In genomic region chr14:54540771-54541170, GRCm38 (mm10) we compare ENCODE assay signal across 29 mouse cellular contexts. TPM values are rescaled to one million over a fixed set of nuclear protein-coding genes. Genes with fewer than 3 reads are reported as not detected.
DNase-seq lines count a peak whose midpoint lies in the region; ATAC-seq and TF ChIP-seq lines count a peak whose summit lies in the region.
"Had no signal": no experiment of that assay in that cellular context is flagged by ENCODE, and none has a peak within 500 bp of the region (broad histone marks: within the 10 kb centered on the region; RNA-seq: fewer than 3 reads in every experiment).

No protein-coding gene starts in this region.

- ATAC-seq in hindbrain, embryonic 11.5 days (ENCODE audit: low FRiP score) = no peak
- peak; percentile 68 for ATAC-seq in kidney, postnatal 0 days (replicated peaks; ENCODE audit: low FRiP score, low read depth)
- ATAC-seq: forebrain, embryonic 13.5 days; inflammation-experienced regulatory T-cells, adult 6 months; midbrain, embryonic 16.5 days had no signal

- H3K27ac ChIP-seq in hindbrain, embryonic 10.5 days = 0 out of 2 replicates have a peak overlapping the region, but pooled peaks have one; percentile 8
- H3K27ac ChIP-seq in hindbrain, embryonic 11.5 days (ENCODE audit: low read depth, low read length) = no peak overlapping the region
- no peak overlapping the region for H3K27ac ChIP-seq in kidney, postnatal 0 days
- H3K27ac ChIP-seq: forebrain, embryonic 13.5 days; hindbrain, embryonic 14.5 days; liver, embryonic 15.5 days; neural tube, embryonic 12.5 days; stomach, postnatal 0 days had no signal

- H3K4me1 ChIP-seq in hindbrain, embryonic 10.5 days (replicated peaks) = peaks cover 5% of the 10 kb centered on the region
- no peaks in the 10 kb centered on the region for H3K4me1 ChIP-seq in hindbrain, embryonic 11.5 days (replicated peaks; ENCODE audit: control insufficient read depth, insufficient read depth, low read length)
- H3K4me1 ChIP-seq in kidney, postnatal 0 days (replicated peaks; ENCODE audit: insufficient read depth, low read length) = no peaks in the 10 kb centered on the region
- H3K4me1 ChIP-seq: forebrain, embryonic 13.5 days; liver, embryonic 15.5 days had no signal

- H3K4me2 ChIP-seq in hindbrain, embryonic 11.5 days (replicated peaks; ENCODE audit: low read depth, low read length) = no peak overlapping the region
- no peak overlapping the region for H3K4me2 ChIP-seq in kidney, postnatal 0 days (ENCODE audit: low read length)
- H3K4me2 ChIP-seq: forebrain, embryonic 13.5 days; hindbrain, embryonic 14.5 days; liver, embryonic 15.5 days; lung, embryonic 14.5 days; neural tube, embryonic 12.5 days had no signal

- TF ChIP-seq CTCF in kidney, postnatal 0 days (IDR thresholded peaks at IDR 0.05; ENCODE audit: low read depth) = no peak

- no peak for DNase-seq in hindbrain, embryonic 10.5 days (ENCODE audit: low spot score)
- DNase-seq in hindbrain, embryonic 11.5 days (ENCODE audit: low spot score) = no peak
- DNase-seq in kidney, postnatal 0 days (ENCODE audit: low spot score) = peak; percentile 15
- no peak for DNase-seq in kidney, adult 8-10 months
- DNase-seq in R1 (ENCODE audit: low read depth, low spot score) = peak; percentile 59
- DNase-seq in embryo, embryonic 10.5 days (ENCODE audit: low spot score) = peak; percentile 24
- DNase-seq in gastrocnemius, postnatal 10 days = no peak
- DNase-seq: adrenal gland, postnatal 10 days; B cell, adult 2 months; cerebellum, adult 8-10 months; cerebellum, postnatal 25 days; gastrocnemius, postnatal 36 days; heart, adult 18-20 months; heart, postnatal 14 days; kidney, adult 9 months; liver; lung, embryonic 14.5 days; lung, postnatal 14 days; right cerebral cortex, postnatal 4 days; thymus, adult 18-20 months; thymus, postnatal 25 days had no signal

- no peak overlapping the region for H3K9ac ChIP-seq in hindbrain, embryonic 11.5 days (ENCODE audit: low read depth, low read length)
- no peak overlapping the region for H3K9ac ChIP-seq in kidney, postnatal 0 days (ENCODE audit: low read depth, low read length)
- H3K9ac ChIP-seq: forebrain, embryonic 13.5 days; hindbrain, embryonic 14.5 days; liver, embryonic 15.5 days; lung, embryonic 14.5 days; neural tube, embryonic 12.5 days had no signal

- H3K27me3 ChIP-seq in hindbrain, embryonic 10.5 days (ENCODE audit: insufficient read depth, poor library complexity, severe bottlenecking) = no peaks in the 10 kb centered on the region
- H3K27me3 ChIP-seq in hindbrain, embryonic 11.5 days (ENCODE audit: control insufficient read depth, insufficient read depth, low read length) = no peaks in the 10 kb centered on the region
- H3K27me3 ChIP-seq in kidney, postnatal 0 days (ENCODE audit: insufficient read depth, low read length) = no peaks in the 10 kb centered on the region
- H3K27me3 ChIP-seq: forebrain, embryonic 13.5 days; liver, embryonic 15.5 days; neural tube, embryonic 12.5 days had no signal

- 62% methylated on average over 11 of the region's 11 CpGs for WGBS in hindbrain, embryonic 10.5 days
- WGBS in hindbrain, embryonic 11.5 days = 51% methylated on average over 11 of the region's 11 CpGs
- 55% methylated on average over 11 of the region's 11 CpGs for WGBS in kidney, postnatal 0 days

- H3K4me3 ChIP-seq in hindbrain, embryonic 10.5 days = no peak overlapping the region
- no peak overlapping the region for H3K4me3 ChIP-seq in hindbrain, embryonic 11.5 days (ENCODE audit: low read depth, low read length)
- no peak overlapping the region for H3K4me3 ChIP-seq in kidney, postnatal 0 days (replicated peaks; ENCODE audit: low read depth, low read length)
- H3K4me3 ChIP-seq: erythroblast, embryonic 14.5 days; forebrain, embryonic 13.5 days; liver, embryonic 15.5 days; neural tube, embryonic 12.5 days had no signal

- H3K9me3 ChIP-seq in hindbrain, embryonic 10.5 days = no peaks in the 10 kb centered on the region
- H3K9me3 ChIP-seq in hindbrain, embryonic 11.5 days (ENCODE audit: control insufficient read depth, low read length) = no peaks in the 10 kb centered on the region
- H3K9me3 ChIP-seq in kidney, postnatal 0 days (replicated peaks; ENCODE audit: low read length) = no peaks in the 10 kb centered on the region
- H3K9me3 ChIP-seq: forebrain, embryonic 13.5 days; liver, embryonic 15.5 days; neural tube, embryonic 12.5 days had no signal

- H3K36me3 ChIP-seq in hindbrain, embryonic 10.5 days = peaks cover 49% of the 10 kb centered on the region
- 0 out of 2 replicates have a peak, but pooled peaks cover 2% of the 10 kb centered on the region for H3K36me3 ChIP-seq in hindbrain, embryonic 11.5 days (ENCODE audit: control insufficient read depth, insufficient read depth, low read length)
- peaks cover 15% of the 10 kb centered on the region for H3K36me3 ChIP-seq in kidney, postnatal 0 days (ENCODE audit: insufficient read depth, low read length)

RNA-seq across cellular contexts. Expression of gene Haus4, which starts 13.6 kb away (rescaled TPM):
- polyA plus RNA-seq in hindbrain, embryonic 10.5 days (2016; fragmentation: Nextera tagmentation; extraction: Ambion mirVana) = 47.5 and 55.0 TPM in 2 replicates
- 34.8 and 35.7 TPM in 2 replicates for polyA plus RNA-seq in hindbrain, embryonic 11.5 days (2014; fragmentation: Nextera tagmentation; extraction: Ambion mirVana)
- 41.6 and 46.4 TPM in 2 replicates for polyA plus RNA-seq in kidney, postnatal 0 days (2015; fragmentation: Nextera tagmentation; extraction: Ambion mirVana)
- 10 to 100 TPM in 1 of 2 experiments, 1 to 10 TPM in 1; 9.2 to 10.7 TPM for total RNA-seq in gastrocnemius, postnatal 10 days (2021)

RNA-seq across cellular contexts. Expression of gene Prmt5, which starts 23.4 kb away (rescaled TPM):
- 133 and 145 TPM in 2 replicates for polyA plus RNA-seq in hindbrain, embryonic 10.5 days (2016; fragmentation: Nextera tagmentation; extraction: Ambion mirVana)
- polyA plus RNA-seq in hindbrain, embryonic 11.5 days (2014; fragmentation: Nextera tagmentation; extraction: Ambion mirVana) = 115 and 120 TPM in 2 replicates
- polyA plus RNA-seq in kidney, postnatal 0 days (2015; fragmentation: Nextera tagmentation; extraction: Ambion mirVana) = 52.2 and 60.1 TPM in 2 replicates
- total RNA-seq in gastrocnemius, postnatal 10 days (2021) = 10 to 100 TPM; 32.8 to 35.3 TPM

RNA-seq across cellular contexts. Expression of gene Ajuba, which starts 36.6 kb away (rescaled TPM):
- polyA plus RNA-seq in hindbrain, embryonic 10.5 days (2016; fragmentation: Nextera tagmentation; extraction: Ambion mirVana) = 66.2 and 81.3 TPM in 2 replicates
- 23.2 and 29.4 TPM in 2 replicates for polyA plus RNA-seq in hindbrain, embryonic 11.5 days (2014; fragmentation: Nextera tagmentation; extraction: Ambion mirVana)
- 34.6 and 40.9 TPM in 2 replicates for polyA plus RNA-seq in kidney, postnatal 0 days (2015; fragmentation: Nextera tagmentation; extraction: Ambion mirVana)
- 1 to 10 TPM; 7.5 to 9.9 TPM for total RNA-seq in gastrocnemius, postnatal 10 days (2021)
- polyA plus RNA-seq: erythroblast, embryonic 14.5 days had no signal

Comparison
In these comparisons a context has a peak if more than half of its experiments do, and no peak if none do; other contexts are left out.
1. DNase-seq: peak in kidney, postnatal 0 days (single experiment), R1 (single experiment) and embryo, embryonic 10.5 days (single experiment); none in hindbrain, embryonic 10.5 days (single experiment), hindbrain, embryonic 11.5 days (single experiment), kidney, adult 8-10 months (0 of 2) and gastrocnemius, postnatal 10 days (single experiment).